Mouse (Mus musculus) embryonic fibroblast, embryonic 13.5 days (primary cell): ENCODE results near the gene Pdcl.

Source experiments
- CTCF ChIP-seq: IDR thresholded peaks from 2 replicates; pipeline ENCODE4 v1.5.1; 2011; ENCODE audit warnings: mild to moderate bottlenecking, control low read depth, low read length, moderate library complexity, borderline replicate concordance; ENCODE audit not compliant: insufficient read depth
- POLR2A ChIP-seq: IDR thresholded peaks from 2 replicates; pipeline ENCODE4 v1.6.1; 2011; ENCODE audit warnings: low read depth, mild to moderate bottlenecking, control low read depth, low read length, moderate library complexity

- TF ChIP-seq CTCF (no peak), POLR2A (no peak)
Observed at GRCm38 (mm10) chr2:37326215-37326614, 32.9 kb downstream of the Pdcl start, which contains the start of gene Olfr368.
